Mouse (Mus musculus) heart, adult 11 months (tissue): ENCODE measurements at regions not wholly inside any gene's neighbourhood (a gene's known extent, or its start where the extent isn't known, plus 50 kb on each side); places are given as distances from the start of the nearest gene placed in this dataset.

Source experiments
- DNase-seq: peaks from one replicate; pipeline ENCODE4 v3.0.0; 2022

DNA sequence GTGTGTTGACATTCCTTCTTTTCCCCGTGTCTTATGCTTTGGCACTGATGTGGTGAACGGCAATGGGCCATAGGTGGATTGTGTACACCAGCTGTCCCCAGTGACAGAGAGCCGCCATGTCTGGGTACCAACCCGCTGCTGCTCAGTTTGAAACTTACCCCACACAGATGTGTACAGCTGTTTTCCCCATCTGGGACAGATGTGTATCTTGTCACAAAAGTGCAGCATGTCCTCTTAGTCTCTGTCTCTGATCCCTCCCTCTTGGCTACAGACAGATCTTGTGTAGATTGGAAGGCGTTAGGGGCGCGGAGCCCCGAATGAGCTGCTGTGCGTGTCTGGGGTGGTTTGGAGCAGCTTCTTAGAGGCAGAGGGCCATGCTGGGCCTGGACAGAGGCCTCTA lies 196.1 kb upstream of the Sulf2 start:
- peak; percentile 93 for DNase-seq

DNA sequence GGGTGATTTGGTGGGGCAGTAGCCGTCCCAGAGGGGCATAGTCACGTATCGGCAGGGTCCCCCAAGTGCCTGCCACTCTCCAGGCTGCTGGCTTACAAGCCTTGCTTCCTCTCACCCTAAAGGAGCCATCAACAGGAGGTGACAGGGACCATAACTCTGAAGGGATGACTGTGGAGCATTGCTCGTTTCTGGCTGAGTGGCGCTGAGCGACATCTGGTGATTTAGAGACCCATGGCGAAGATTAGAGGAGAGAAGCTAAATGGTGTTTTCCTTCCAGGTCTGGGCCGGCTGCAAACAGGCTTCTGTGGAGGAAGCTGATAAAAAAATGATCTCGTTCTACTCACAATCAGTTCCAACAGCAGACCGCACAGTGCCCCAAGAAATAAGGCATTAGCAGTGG lies 193.2 kb upstream of the Sulf2 start:
- DNase-seq, result no peak

DNA sequence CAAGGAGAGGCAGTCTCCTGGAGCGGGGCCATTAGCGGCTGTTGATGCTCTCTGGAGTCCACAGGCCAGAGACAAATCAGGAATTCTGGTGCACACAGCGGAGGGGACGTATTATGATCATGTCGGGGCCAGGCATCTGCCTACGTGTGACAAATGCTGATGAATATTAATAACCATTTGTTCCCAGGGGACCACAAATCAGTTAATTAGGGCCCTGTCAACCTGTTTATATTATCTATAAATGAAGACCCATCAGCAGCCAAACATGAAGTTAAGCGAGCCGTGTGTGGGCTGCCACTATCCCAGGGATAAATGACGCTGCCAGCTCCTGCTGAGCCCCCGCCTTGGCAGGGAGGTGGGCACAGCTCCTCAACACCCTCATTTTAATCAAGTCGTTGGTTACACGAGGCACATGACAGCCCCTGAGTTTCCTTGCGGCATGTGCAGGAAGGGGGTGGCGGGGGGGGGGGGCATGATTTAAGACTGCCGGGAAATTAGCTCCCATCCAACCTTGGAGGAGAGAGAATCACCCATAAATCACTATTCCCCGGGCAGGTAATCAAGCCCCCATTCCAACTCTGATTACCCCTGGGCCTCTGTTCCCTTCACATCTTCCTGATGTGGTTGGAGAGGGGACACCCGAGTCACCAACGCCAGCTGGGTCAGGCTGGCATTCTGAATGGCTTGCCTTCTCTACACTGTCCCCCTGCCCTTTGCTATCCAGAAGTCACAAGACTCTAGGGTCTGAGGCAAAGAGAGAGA lies 191.1 kb upstream of the Sulf2 start:
- DNase-seq, result no peak

- DNase-seq, result no peak
Observed at GRCm38 (mm10) chr2:166343551-166344340, 188.3 kb upstream of the Sulf2 start.

DNA sequence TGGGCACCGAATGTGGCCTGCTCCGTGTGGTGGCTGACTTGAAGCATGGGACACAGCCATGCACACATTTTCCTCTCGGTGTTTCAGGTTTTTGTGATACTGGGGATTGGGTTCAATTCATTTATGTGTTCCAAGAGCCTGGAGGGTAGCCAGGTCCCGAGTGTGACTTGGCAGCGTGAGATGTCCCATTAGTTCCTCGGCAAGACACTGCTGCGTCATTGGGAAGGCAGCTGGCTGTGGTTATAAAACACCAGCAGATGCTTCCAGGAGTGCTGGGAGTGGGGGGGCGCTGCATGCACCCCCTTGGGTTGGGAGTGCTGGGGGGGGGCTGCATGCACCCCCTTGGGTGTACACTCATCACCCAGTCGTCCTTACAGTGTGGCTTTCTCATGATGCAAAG lies 186.9 kb upstream of the Sulf2 start:
- DNase-seq, result peak; percentile 98

- no peak for DNase-seq
Observed at GRCm38 (mm10) chr2:166340196-166340595, 184.7 kb upstream of the Sulf2 start.

GRCm38 (mm10) chr2:166339427-166339826 lies 184.0 kb upstream of the Sulf2 start:
- no peak for DNase-seq

GRCm38 (mm10) chr2:166338396-166339085 lies 183.1 kb upstream of the Sulf2 start:
- DNase-seq, result peak; percentile 97

DNA sequence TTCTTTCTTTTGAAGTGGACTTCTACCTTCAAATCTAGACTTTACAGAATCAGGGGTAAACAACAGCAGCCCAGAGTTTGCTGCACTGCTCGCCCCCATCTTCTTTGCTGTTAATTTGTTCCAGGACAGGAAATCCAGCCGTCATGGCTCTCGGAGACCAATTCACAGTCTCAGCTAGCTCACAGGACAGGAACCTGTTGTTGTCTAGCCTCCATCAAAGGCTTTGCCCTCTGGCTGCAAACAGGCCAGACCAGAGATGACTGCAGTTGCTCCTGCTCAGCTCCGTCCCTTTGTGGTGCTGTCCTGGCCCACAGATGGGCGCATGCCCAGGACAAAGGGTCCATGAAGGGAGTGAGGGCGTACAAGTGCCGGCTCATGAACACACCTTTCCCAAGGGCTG lies 182.2 kb upstream of the Sulf2 start:
- DNase-seq, result no peak

GRCm38 (mm10) chr2:166335702-166336101 lies 180.2 kb upstream of the Sulf2 start:
- peak; percentile 98 for DNase-seq

DNA sequence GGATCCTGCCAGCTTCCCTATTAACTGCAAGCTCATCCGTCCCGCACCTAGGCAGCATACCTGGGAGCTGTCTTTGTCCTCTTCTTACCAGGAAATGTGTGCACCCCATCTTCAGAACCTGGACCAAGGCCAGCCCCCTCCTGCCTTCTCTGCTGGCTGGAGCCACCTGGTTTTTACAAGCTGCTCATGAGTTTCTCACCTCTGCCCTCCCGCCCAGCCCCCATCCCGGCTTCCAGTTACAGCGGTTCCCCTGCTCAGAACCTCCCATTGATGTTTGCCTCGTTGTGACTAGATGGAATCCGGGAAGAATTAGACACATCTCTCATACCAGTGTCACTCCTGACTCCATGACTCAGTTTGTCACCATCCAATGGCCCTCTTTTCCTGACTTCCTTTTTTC lies 179.1 kb upstream of the Sulf2 start:
- DNase-seq, result no peak

DNA sequence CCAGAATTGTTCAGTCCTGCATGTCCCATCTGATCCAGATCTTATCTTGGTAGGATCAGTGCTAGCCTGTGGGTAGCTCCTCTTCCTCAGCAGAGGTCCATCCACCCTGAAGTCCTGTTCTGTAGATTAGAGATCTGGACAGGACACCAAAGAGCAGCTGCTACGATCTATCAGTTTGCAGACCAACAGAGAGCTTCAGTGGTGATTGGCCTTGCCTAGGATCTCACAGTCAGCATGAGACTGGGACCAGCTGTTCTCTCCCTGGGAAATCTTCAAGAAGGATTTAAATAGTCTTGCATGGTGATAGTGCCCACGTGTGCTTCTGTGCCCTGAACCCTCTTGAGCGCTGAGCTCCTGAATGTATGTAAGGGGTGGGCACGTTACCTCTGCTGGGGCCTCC lies 178.4 kb upstream of the Sulf2 start:
- no peak for DNase-seq

DNA sequence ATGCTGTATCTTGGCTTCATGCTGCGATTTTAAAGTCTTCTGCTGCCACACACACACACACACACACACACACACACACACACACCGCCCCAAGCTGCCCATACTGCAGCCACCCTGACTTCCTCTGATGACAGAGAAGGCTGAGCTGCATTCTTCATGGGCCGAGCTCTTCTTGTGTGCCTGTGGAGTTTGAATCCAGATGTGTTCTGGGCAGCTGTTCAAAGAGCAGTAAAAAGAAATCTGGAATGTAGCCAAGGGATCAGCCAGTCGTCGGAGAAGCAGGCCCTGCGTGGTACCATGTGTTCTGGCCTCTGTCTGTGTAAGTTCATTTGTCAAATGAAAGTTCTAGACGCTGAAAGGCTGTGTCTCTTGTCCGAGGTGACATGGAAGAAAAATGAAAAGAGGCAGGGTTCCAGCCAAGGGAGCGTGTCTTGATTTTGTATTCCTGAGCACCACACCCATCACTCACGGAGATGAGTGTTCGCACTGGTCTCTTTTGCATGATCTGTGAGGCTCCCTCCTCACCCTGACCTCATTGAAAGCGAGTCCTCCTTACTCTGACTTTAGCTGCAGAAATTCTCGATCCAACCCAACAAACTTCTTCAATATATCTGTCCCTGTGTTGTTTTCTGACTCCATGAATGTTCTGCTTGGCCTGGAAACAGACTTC lies 177.4 kb upstream of the Sulf2 start:
- DNase-seq, result no peak

- no peak for DNase-seq
Observed at GRCm38 (mm10) chr2:166331192-166331591, 175.7 kb upstream of the Sulf2 start.

DNA sequence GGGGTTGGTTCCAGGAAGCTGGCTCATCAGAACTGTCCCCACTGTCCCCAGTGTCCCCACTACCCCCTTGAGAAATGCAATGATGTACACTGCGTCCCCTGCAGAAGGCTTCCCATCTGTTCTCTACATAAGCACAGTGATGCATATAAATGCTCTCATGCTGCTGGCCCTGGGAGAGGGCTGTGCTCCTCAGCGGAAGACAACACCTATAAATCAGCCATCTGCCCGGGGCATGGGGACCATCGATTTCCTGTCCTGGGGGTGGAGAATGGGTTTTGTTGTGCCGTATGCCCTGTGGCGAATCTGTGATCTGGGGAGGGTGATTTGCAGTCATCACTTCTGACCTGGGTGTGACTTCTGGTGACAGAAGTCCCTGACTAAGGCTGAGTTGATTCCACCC lies 174.9 kb upstream of the Sulf2 start:
- DNase-seq, result no peak

- DNase-seq, result no peak
Observed at GRCm38 (mm10) chr2:166329556-166330340, 174.3 kb upstream of the Sulf2 start.

DNA sequence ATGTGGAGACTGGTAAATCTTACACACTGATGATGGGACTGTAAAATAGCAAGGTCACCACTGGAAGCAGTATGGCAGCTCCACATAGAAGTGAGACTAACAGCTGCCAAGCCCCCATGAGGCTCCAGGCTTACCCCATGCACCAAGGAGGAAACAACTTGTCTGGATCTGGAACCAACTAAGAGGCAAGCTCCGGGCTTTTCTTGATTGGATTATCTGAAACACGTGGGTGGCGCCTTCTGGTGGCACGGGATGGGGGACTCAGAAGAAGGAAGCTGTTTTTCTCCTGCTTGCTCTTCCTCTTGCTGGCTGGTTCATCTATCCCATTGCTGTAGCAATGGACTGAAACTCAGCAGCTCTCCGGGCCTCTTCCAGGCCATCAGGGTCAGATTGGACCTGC lies 171.5 kb upstream of the Sulf2 start:
- DNase-seq, result peak; percentile 95

GRCm38 (mm10) chr2:166324954-166325353 lies 169.5 kb upstream of the Sulf2 start:
- no peak for DNase-seq

DNA sequence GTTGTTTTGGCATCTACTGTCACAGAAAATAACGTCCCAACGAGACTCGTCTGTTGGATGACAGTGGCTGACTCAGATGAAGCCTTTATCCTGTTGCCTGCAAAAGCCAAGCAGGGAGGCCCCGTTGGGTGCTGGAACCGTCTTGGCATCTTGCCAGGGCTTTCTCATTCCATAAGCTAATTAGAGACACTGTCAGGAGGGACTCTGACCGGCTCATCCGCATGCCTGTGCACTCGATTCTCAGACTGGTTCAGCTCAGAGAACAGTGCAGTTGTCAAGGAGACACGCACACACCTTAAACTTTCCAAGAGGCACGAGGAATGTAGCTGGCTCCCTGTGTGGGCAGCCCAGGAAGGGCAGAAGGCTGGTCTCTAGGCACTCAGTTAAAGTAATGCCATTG lies 169.0 kb upstream of the Sulf2 start:
- no peak for DNase-seq

GRCm38 (mm10) chr2:166322668-166323043 lies 167.2 kb upstream of the Sulf2 start:
- no peak for DNase-seq

DNA sequence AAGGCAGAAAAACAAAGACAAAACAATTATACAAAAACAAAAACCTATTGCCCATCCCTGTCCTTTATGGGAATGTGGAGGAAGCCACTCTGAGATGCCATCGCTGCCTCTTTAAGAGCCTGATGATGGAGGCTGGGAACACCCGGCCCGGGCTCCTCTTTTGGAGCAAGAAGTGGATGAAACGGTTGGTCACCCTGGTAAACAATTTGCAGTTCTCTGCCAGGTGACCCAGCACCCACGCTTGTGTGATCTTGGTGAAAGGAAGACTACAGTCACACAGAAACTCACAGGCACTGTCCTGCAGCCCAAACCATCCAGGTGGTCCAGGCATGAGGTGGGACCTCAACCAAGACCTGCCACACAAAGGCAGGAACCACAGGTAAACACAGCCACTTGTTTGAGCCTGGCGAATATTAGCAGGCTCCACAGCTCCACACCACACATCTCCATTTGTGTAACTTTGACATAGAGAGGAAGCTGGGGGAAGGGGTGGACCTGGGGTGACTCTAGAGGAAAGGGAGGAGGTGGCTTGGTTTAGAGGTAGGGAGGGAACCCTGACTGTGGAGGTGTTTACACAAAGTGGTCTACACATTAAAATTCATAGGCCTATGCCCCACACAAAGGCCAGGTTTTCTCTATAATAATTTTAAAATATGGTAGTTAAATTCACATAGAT lies 166.7 kb upstream of the Sulf2 start:
- DNase-seq, result no peak

DNA sequence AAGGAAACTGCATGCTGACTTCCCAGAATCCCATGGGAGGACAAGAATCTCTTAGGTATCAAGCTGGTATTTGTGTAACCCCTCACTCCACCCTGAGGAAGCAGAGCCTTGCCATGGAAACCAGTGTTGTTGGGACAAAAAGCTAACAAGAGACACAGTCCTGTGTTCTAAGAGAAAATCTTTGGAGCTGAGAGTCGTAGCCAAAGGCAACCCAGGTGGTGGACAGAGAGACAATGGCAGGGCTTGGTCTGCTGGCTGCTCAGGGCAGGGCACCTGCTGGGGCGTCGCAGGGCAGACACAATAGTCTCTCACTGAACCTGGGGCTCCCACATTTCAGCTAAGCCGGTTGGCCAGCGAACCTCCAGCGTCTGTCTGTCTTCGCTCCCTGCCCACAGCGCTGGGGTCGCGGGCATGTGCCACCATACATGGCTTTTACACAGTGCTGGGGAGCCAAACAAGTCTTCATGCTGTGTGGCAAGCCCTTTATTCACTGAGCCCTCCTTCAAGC lies 161.0 kb upstream of the Sulf2 start:
- no peak for DNase-seq
